Mouse (Mus musculus) forelimb bud, embryonic 11.5 days (tissue): ENCODE data around the gene Smad6.
A peak's percentile ranks its signal among the peaks of the same experiment; 100 is the strongest.

Source experiments
- DNase-seq: peaks from one replicate; pipeline ENCODE4 v3.0.0-alpha.2; 2012; ENCODE audit warnings: low read depth, low spot score

The Smad6 gene

GRCm38 (mm10) chr9:64021853-64022561 lies at the start of gene Smad6:
Gene Smad6, minus strand, starts transcription at chr9:64022059.
- DNase-seq, result peak; percentile 96

DNA sequence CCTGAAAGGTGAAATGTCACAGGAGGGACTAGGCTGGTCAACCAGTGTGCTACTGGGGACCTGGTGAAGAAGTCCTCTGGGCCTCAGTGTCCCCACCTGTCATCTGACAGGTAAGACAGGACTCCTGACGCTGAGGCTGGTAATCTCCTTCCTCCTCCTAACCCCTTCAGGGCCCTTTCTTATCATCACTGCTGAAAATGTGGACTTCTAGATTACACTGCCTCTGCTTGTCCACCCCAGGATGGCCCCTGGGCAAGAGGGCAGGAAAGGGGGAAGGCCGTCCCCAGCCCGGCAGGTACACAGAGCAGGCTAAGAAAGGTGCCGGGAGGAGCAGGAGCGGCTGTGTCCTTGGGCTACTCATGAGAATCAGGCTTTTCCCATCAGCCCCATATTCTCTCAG lies 48.8 kb upstream of the Smad6 start:
- DNase-seq, result no peak

DNA sequence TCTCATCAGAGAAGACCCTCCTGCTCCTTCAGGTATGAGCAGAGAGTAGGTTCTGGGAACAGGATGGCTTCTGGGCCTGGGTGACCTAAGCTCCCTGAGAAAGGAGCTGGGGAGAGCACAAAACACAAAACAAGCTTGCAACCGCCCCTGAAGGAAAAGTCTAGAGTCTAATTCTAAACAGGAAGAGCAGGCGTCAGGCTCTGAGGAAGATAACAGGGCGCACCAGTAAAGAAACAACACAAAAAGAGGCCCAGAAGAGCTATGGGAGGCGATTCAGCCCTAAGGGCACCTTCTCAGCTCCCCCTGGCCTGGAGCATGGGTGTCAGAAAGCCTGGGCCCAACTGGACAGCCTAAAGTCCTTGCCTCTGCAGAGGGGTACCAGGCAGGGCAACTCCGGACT lies 47.3 kb upstream of the Smad6 start:
- no peak for DNase-seq

- no peak for DNase-seq
Measured at GRCm38 (mm10) chr9:64068571-64068970, 46.7 kb upstream of the Smad6 start.

- no peak for DNase-seq
Measured at GRCm38 (mm10) chr9:64067787-64068186, 45.9 kb upstream of the Smad6 start.

GRCm38 (mm10) chr9:64060033-64060539 lies 38.2 kb upstream of the Smad6 start:
- DNase-seq, result no peak

GRCm38 (mm10) chr9:64057903-64058650 lies 36.2 kb upstream of the Smad6 start:
- peak; percentile 84 for DNase-seq

DNA sequence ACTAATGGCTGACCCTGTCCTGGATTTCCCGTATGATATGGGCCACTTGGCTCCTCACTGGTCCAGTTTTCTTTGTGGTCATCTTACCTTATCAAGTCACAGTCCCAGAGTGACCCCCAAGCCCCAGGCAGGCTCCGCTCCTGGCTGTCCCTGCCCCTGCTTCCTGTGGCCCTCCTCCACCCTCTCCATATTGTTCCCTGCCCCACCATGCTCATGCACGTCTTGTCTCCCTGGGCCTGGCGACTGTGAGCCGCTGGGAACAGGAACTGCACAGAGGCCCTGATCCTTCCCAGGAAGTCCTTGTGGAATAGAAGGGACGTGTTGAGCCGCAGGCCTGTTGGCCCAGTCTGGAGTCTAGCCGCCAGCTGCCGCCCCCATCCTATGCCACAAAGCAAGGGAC lies 33.3 kb upstream of the Smad6 start:
- no peak for DNase-seq

- no peak for DNase-seq
Measured at GRCm38 (mm10) chr9:64053786-64054185, 31.9 kb upstream of the Smad6 start.

DNA sequence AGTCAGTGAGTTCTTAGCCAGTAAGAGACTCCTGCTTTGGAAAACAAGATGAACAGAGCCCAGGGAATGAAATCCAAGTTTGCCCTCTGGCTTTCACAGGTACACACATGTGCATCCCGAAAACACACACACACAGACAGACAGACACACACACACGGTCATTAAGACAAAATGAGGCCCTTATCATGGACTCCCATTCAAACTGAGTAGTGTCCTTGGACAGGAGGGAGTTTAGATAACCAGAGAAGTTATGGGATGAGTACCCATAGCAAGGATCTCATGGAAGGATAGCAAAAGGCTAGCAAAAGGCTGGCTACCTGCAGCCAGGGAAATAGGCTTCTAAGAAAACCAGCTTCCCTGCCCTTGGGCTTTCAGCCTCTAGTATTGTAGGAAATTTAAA lies 29.4 kb upstream of the Smad6 start:
- DNase-seq, result no peak

GRCm38 (mm10) chr9:64050513-64051065 lies 28.7 kb upstream of the Smad6 start:
- no peak for DNase-seq

- peak; percentile 65 for DNase-seq
Measured at GRCm38 (mm10) chr9:64049471-64050380, 27.9 kb upstream of the Smad6 start.

GRCm38 (mm10) chr9:64045117-64045890 lies 23.4 kb upstream of the Smad6 start:
- DNase-seq, result no peak

- DNase-seq, result no peak
Measured at GRCm38 (mm10) chr9:64044343-64044742, 22.5 kb upstream of the Smad6 start.

DNA sequence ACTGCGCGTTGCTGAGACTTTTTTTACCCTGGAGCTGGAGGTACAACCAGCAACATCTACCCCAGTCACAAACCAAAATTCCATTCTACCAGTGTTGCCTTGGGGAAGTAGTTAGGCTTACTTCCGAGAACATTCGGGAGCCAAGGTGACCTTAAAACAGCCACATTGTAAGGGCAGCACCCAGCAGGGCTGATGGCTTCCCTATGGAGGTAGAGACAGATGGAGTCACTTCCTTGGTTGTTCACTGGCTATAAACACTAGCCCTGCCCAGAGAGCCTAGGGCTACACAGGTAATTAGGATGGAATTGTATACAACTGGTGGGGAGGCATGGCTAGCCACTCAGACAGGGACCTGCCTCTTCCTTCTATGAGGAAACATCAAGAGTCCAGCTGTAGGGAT lies 21.1 kb upstream of the Smad6 start:
- no peak for DNase-seq

DNA sequence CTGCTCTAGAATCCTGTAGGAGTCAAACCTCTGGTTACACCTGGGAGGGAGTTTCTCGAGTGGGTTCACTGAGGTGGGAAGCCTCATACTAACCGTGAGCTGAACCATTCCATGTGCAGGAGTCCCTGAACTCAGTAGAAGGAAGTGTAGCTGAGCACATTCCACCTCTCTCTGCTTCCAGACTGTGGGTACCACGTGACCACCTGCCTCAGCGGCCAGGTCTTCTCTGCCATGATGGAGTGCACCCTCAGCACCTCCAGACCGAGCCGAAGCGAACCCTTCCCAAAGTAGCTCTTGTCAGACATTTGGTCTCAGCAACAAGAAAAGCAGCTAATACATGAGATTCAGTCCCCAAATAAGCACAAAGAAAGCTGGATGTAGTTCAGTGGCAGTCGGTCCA lies 20.4 kb upstream of the Smad6 start:
- DNase-seq, result no peak

GRCm38 (mm10) chr9:64029908-64030631 lies 8.2 kb upstream of the Smad6 start:
- no peak for DNase-seq

GRCm38 (mm10) chr9:64025565-64025964 lies 3.7 kb upstream of the Smad6 start:
- no peak for DNase-seq

DNA sequence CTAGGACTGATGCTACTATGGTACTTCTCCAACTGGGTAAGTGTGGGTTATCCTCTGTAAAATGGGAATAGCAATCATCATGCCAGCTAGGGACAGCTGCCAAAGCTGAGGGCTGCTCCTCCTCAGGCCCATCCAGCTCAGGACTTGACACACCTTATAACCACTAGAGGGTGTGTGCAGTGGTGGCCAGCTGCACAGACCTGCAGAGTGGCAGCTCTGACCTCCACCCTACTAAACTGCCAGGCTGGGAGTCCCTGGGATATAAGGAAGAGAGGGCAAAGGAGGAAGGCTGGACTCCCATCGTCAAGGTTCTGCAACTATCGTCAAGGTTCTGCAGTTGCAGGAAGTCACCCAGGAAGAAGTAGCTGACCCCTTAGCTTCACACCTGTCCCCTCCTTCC lies 3.1 kb upstream of the Smad6 start:
- no peak for DNase-seq
